10 mouse cellular contexts compared by ENCODE assay signal in genomic region chr17:74869556-74869955, GRCm38 (mm10).
DNase-seq lines count a peak whose midpoint lies in the region; ATAC-seq and TF ChIP-seq lines count a peak whose summit lies in the region.
"Had no signal": no experiment of that assay in that cellular context is flagged by ENCODE, and none has a peak within 500 bp of the region (broad histone marks: within the 10 kb centered on the region; RNA-seq: fewer than 3 reads in every experiment).

No protein-coding gene starts in this region.

- H3K9ac ChIP-seq in kidney, embryonic 15.5 days: no peak overlapping the region
- no peak overlapping the region for H3K9ac ChIP-seq in embryonic facial prominence, embryonic 14.5 days (ENCODE audit: low read depth, low read length)
- H3K9ac ChIP-seq: midbrain, embryonic 12.5 days had no signal

- TF ChIP-seq POLR2A in olfactory bulb, adult 2 months (IDR thresholded peaks at IDR 0.05; ENCODE audit: insufficient read depth, low read depth, low read length): no peak

- H3K27ac ChIP-seq in kidney, embryonic 15.5 days: peak overlapping the region; percentile 91
- H3K27ac ChIP-seq in embryonic facial prominence, embryonic 14.5 days (replicated peaks; ENCODE audit: low read depth, low read length): peak overlapping the region; percentile 55
- H3K27ac ChIP-seq in olfactory bulb, adult 2 months (ENCODE audit: insufficient read depth, low read depth, low read length): peak overlapping the region; percentile 16; the same call in 1 of the 2 replicates
- H3K27ac ChIP-seq: midbrain, embryonic 12.5 days had no signal

- H3K4me3 ChIP-seq in kidney, embryonic 15.5 days (replicated peaks): no peak overlapping the region
- no peak overlapping the region for H3K4me3 ChIP-seq in embryonic facial prominence, embryonic 14.5 days (ENCODE audit: low read depth, low read length)
- no peak overlapping the region for H3K4me3 ChIP-seq in olfactory bulb, adult 2 months (ENCODE audit: insufficient read depth, low read depth, low read length)
- H3K4me3 ChIP-seq: midbrain, embryonic 12.5 days had no signal

- peak; percentile 56 for DNase-seq in adrenal gland, adult 2 months
- DNase-seq in adrenal gland, adult 8-10 months: no peak
- no peak for DNase-seq in kidney, postnatal 36 days
- DNase-seq in embryonic facial prominence, embryonic 14.5 days (ENCODE audit: low spot score): peak; percentile 69
- no peak for DNase-seq in adipocyte (ENCODE audit: low spot score)
- no peak for DNase-seq in natural killer cell, adult 2 months (ENCODE audit: low spot score in 2 of 2)
- DNase-seq: cerebellum, postnatal 25 days had no signal

- no peak for ATAC-seq in kidney, embryonic 15.5 days (replicated peaks; ENCODE audit: low FRiP score)
- ATAC-seq in embryonic facial prominence, embryonic 14.5 days (ENCODE audit: low read depth): peak; percentile 48; the same call in 1 of the 2 replicates

- peaks cover 59% of the 10 kb centered on the region for H3K4me1 ChIP-seq in kidney, embryonic 15.5 days
- peaks cover 60% of the 10 kb centered on the region for H3K4me1 ChIP-seq in embryonic facial prominence, embryonic 14.5 days (ENCODE audit: control insufficient read depth, insufficient read depth, low read length)
- peaks cover 29% of the 10 kb centered on the region for H3K4me1 ChIP-seq in olfactory bulb, adult 2 months (ENCODE audit: control insufficient read depth, insufficient read depth, low read length)

- no peaks in the 10 kb centered on the region for H3K36me3 ChIP-seq in kidney, embryonic 15.5 days
- no peaks in the 10 kb centered on the region for H3K36me3 ChIP-seq in embryonic facial prominence, embryonic 14.5 days (ENCODE audit: control insufficient read depth, insufficient read depth, low read length)
- H3K36me3 ChIP-seq: midbrain, embryonic 12.5 days had no signal

- H3K4me2 ChIP-seq in kidney, embryonic 15.5 days: no peak overlapping the region
- H3K4me2 ChIP-seq in embryonic facial prominence, embryonic 14.5 days (ENCODE audit: low read depth, low read length): no peak overlapping the region
- H3K4me2 ChIP-seq: midbrain, embryonic 12.5 days had no signal

- no peak for TF ChIP-seq CTCF in olfactory bulb, adult 2 months (IDR thresholded peaks at IDR 0.05; ENCODE audit: insufficient read depth, low read depth, low read length)

- no peaks in the 10 kb centered on the region for H3K27me3 ChIP-seq in kidney, embryonic 15.5 days
- H3K27me3 ChIP-seq in embryonic facial prominence, embryonic 14.5 days (replicated peaks; ENCODE audit: control insufficient read depth, insufficient read depth, low read length): no peaks in the 10 kb centered on the region
- H3K27me3 ChIP-seq: midbrain, embryonic 12.5 days had no signal

- no peaks in the 10 kb centered on the region for H3K9me3 ChIP-seq in kidney, embryonic 15.5 days (replicated peaks)
- no peaks in the 10 kb centered on the region for H3K9me3 ChIP-seq in embryonic facial prominence, embryonic 14.5 days (ENCODE audit: control insufficient read depth, low read length)
- H3K9me3 ChIP-seq: midbrain, embryonic 12.5 days had no signal

- WGBS in kidney, embryonic 15.5 days: 63% methylated on average over 8 of the region's 8 CpGs
- WGBS in embryonic facial prominence, embryonic 14.5 days: 60% methylated on average over 8 of the region's 8 CpGs
- WGBS in olfactory bulb, adult 2 months: 38% methylated on average over 8 of the region's 8 CpGs

Comparison
In these comparisons a context has a peak if more than half of its experiments do, and no peak if none do; other contexts are left out.
1. DNase-seq: peak in adrenal gland, adult 2 months (single experiment) and embryonic facial prominence, embryonic 14.5 days (single experiment); none in adrenal gland, adult 8-10 months (single experiment), kidney, postnatal 36 days (0 of 2), adipocyte (single experiment) and natural killer cell, adult 2 months (0 of 2).
2. H3K27ac ChIP-seq: peak in every context shown above with its lines; median percentile 91 in kidney, embryonic 15.5 days; 55 in embryonic facial prominence, embryonic 14.5 days; 16 in olfactory bulb, adult 2 months.